Mouse (Mus musculus): ENCODE results near the gene Bicdl1.

DNA sequence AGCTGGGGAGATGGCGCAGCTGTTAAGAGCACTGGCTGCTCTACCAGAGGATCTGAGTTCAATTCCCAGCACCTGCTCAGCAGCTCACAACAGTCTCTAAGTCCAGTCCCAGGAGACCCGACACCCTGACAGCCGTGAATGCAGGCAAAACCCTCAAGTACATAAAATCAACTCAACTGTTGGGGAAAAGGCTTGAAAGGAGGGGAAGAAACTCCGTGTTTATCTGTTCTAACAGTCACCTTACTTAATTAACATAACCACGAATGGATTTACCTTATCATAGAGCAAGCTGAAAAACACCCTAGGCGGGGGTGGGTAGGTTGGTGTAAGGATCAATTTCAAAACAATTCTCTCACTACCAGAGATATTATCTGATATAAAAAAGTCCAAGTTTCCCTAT lies 18.9 kb downstream of the Bicdl1 start:
- no peak for TF ChIP-seq CTCF (IDR thresholded peaks at IDR 0.05; ENCODE audit: low read depth)
- TF ChIP-seq EP300 (IDR thresholded peaks at IDR 0.05; ENCODE audit: low read depth), result no peak

Measured in liver, postnatal 0 days (tissue).